Mouse (Mus musculus) hindbrain, embryonic 13.5 days (tissue): ENCODE results near the gene Os9. TPM values are rescaled to one million over a fixed set of nuclear protein-coding genes. Genes with fewer than 3 reads are reported as not detected.
"Not testable (repeated sequence)": the region's sequence is repeated elsewhere in the genome, so short reads cannot be mapped to it uniquely, and the experiment has no call there.

ENCODE experiments used
- ATAC-seq: fragments of 200-750 bp; cut with Nextera tagmentation; 2 replicates; pipeline ENCODE4 v1.8.0; 2017; ENCODE audit warnings: moderate TSS enrichment; ENCODE audit not compliant: low FRiP score
- H3K27ac ChIP-seq: fragments of 300-500 bp; sonication (generic); 2 replicates; pipeline ENCODE4 v1.5.1; 2015; ENCODE audit warnings: inconsistent platforms, mild to moderate bottlenecking, moderate library complexity
- H3K27me3 ChIP-seq: fragments of 300-500 bp; sonication (generic); 2 replicates; pipeline ENCODE4 v1.6.1; 2015; ENCODE audit warnings: mild to moderate bottlenecking, inconsistent platforms
- H3K36me3 ChIP-seq: fragments of 300-500 bp; sonication (generic); 2 replicates; pipeline ENCODE4 v1.6.1; 2015; ENCODE audit warnings: mild to moderate bottlenecking, inconsistent platforms
- H3K4me1 ChIP-seq: fragments of 300-500 bp; sonication (generic); replicated peaks from 2 replicates; pipeline ENCODE4 v1.6.1; 2015; ENCODE audit warnings: inconsistent platforms
- H3K4me2 ChIP-seq: fragments of 300-500 bp; sonication (generic); 2 replicates; pipeline ENCODE4 v1.6.1; 2015; ENCODE audit warnings: inconsistent platforms, mild to moderate bottlenecking, moderate library complexity
- H3K4me3 ChIP-seq: fragments of 300-500 bp; sonication (generic); 2 replicates; pipeline ENCODE4 v1.5.1; 2015; ENCODE audit warnings: mild to moderate bottlenecking, inconsistent platforms
- H3K9ac ChIP-seq: fragments of 300-500 bp; sonication (generic); 2 replicates; pipeline ENCODE4 v1.6.1; 2015; ENCODE audit warnings: mild to moderate bottlenecking, inconsistent platforms
- H3K9me3 ChIP-seq: fragments of 300-500 bp; sonication (generic); 2 replicates; pipeline ENCODE4 v1.6.1; 2016; ENCODE audit warnings: inconsistent platforms
- WGBS: fragments of 180-500 bp; shearing (Covaris S2); methylation state at CpG from one replicate; pipeline ENCODE4 v1.1.7; 2015; 5-methylcytosine and 5-hydroxymethylcytosine counted together
- polyA plus RNA-seq: library from polyadenylated mRNA; unstranded; fragments of >200 nt; fragmentation: Nextera tagmentation; extraction: Ambion mirVana; gene quantifications from 2 replicates; pipeline ENCODE4 v1.2.1, GENCODE M21; 2015

Gene Os9
- polyA plus RNA-seq, 1 experiment from 2014 or later: 144 TPM

DNA sequence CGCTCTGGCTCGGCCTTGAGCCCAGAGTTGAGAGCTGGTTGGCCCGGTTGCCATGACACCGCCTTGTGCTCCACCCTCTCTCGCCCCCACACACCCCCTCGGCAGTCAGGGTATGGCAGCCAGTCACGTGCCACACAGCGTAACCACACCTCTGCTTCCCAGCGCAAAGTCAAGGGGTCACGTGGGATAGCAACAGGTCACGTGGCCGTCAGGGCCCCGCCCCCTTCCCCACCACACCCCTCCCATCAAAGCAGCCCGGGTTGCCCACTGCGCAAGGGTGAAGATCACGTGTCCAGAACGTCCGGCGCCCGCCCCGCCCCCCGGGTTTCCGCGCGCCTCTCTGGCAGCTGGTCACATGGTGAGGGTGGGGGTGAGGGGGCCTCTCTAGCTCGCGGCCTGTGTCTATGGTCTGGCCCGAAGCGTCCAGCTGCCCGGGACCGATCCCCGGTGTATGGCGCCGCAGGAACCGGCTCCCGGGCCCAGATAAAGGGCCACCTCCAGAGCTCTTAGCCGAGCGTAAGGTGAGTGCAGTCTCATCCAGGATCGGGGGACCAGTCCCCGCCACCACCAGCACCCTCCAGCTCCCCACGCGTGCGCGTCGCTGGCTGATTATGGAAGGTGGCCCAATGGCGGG, 57.6 kb downstream of the Os9 start, which contains the start of gene Cdk4:
Gene Cdk4 (plus strand): TSS at position 296 of the 634 bp plus-strand sequence.
- ATAC-seq: peak; percentile 91
- Histone ChIP-seq H3K9me3 (no peaks in the 10 kb centered on the region), H3K9ac (peak within 1 kb of the TSS; percentile 88), H3K36me3 (peaks cover 37% of the 10 kb centered on the region), H3K4me2 (peak within 1 kb of the TSS; percentile 85), H3K27ac (peak within 1 kb of the TSS; percentile 91), H3K4me1 (peaks cover 58% of the 10 kb centered on the region), H3K27me3 (no peaks in the 10 kb centered on the region), H3K4me3 (peak within 1 kb of the TSS; percentile 69)
- WGBS: under 1% methylated on average over 46 of the region's 46 CpGs

DNA sequence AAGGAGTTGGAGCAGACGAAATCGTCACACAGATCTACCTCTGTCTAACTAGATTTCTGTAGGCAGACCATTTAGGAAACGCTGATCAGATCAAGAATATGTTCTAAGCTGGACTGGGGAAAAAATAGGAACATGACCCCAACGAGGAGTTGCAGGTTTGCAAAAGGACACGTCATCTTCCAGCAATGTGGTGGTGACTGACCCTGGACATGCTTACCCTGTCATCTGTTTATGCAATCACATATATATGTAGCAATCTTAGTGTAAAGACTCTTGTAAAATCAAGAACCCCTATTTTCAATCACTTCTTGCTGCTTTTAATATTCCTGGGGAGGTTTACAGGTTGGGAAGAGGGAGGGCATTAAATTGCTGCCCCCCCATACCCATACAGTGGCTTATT, 58.4 kb downstream of the Os9 start:
- Histone ChIP-seq H3K4me1 (peaks cover 59% of the 10 kb centered on the region), H3K9ac (0 out of 2 replicates have a peak overlapping the region, but pooled peaks have one; percentile 19), H3K27me3 (no peaks in the 10 kb centered on the region), H3K4me2 (peak overlapping the region; percentile 47), H3K9me3 (no peaks in the 10 kb centered on the region), H3K4me3 (no peak overlapping the region), H3K36me3 (peaks cover 31% of the 10 kb centered on the region), H3K27ac (peak overlapping the region; percentile 83)
- 80% methylated on average over 5 of the region's 5 CpGs for WGBS
- ATAC-seq: no peak

DNA sequence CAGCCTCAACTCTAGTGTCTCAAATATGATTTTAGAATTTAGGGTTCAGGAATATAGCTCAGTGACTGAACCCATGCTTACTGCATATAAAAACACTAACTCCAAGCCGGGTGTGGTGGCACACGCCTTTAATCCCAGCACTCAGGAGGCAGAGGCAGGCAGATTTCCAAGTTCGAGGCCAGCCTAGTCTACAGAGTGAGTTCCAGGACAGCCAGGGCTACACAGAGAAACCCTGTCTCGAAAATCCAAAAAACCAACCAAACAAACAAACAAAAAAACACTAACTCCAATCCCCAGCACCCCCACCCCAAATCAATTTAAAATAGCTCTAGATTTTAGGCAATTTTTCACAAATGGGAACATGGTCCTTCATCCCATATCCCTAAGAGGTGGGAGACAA, 58.8 kb downstream of the Os9 start:
- peaks cover 63% of the 10 kb centered on the region for H3K4me1 ChIP-seq
- peaks cover 31% of the 10 kb centered on the region for H3K36me3 ChIP-seq
- H3K27me3 ChIP-seq, ATAC-seq, H3K9me3 ChIP-seq, H3K4me2 ChIP-seq, H3K4me3 ChIP-seq: not testable (repeated sequence)
- H3K9ac ChIP-seq: 0 out of 2 replicates have a peak overlapping the region, but pooled peaks have one; percentile 19
- peak overlapping the region; percentile 99 for H3K27ac ChIP-seq
- WGBS: 91% methylated on average over 4 of the region's 4 CpGs

DNA sequence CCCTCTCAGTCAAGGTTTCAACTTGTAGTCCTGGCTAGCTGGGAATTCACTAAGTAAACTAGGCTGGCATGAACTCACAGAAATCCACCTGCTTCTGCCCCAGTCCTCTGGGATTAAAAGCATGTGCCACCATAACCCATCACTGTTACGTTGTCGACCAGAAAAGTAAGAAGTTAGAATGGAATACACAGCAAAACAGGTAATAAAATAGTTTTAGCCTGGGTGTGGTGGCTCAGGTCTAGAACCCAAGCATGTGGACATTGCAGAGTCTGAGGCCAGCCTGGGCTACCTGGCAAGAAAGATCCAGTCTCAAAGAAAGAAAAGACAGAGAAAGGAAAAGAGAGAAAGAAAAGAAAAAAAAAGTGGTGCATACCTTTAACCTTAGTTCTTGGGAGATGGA, 59.4 kb downstream of the Os9 start:
- WGBS: 72% methylated on average over 2 of the region's 2 CpGs
- Histone ChIP-seq H3K9me3 (no peaks in the 10 kb centered on the region), H3K9ac (peak overlapping the region; percentile 99)

DNA sequence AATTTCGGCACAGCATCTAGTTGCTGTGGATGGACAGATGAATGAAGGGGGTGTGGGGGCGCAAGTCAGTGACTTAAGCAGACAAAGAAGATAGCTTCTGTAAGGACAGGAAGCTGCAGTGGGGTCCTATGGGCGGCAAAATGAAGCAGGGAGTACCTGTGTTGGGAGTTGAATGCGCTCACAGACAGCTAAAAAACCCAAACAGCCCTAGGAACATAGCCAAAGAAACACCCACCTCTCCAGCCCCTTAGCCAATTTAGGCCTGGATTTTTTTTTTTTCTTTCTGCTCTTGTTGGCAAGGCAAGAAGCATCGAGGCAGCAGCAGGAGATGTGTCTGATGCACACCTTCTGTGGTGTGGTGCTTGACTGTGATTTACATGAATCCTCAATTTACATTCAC, 59.8 kb downstream of the Os9 start:
- WGBS: 17% methylated on average over 5 of the region's 5 CpGs
- H3K4me3 ChIP-seq: peak overlapping the region; percentile 91
- ATAC-seq: no peak
- H3K4me2 ChIP-seq: peak overlapping the region; percentile 84
- H3K27ac ChIP-seq: peak overlapping the region; percentile 99
- no peaks in the 10 kb centered on the region for H3K9me3 ChIP-seq
- peaks cover 61% of the 10 kb centered on the region for H3K4me1 ChIP-seq
- H3K36me3 ChIP-seq: peaks cover 31% of the 10 kb centered on the region
- H3K9ac ChIP-seq: peak overlapping the region; percentile 99
- no peaks in the 10 kb centered on the region for H3K27me3 ChIP-seq

More for the DNA sequence above, 59.4 kb downstream of the Os9 start:
- Histone ChIP-seq H3K4me2 (peak overlapping the region; percentile 84), H3K27me3 (no peaks in the 10 kb centered on the region), H3K4me1 (peaks cover 61% of the 10 kb centered on the region), H3K27ac (peak overlapping the region; percentile 99), H3K4me3 (peak overlapping the region; percentile 91), H3K36me3 (peaks cover 31% of the 10 kb centered on the region)
- ATAC-seq: no peak

DNA sequence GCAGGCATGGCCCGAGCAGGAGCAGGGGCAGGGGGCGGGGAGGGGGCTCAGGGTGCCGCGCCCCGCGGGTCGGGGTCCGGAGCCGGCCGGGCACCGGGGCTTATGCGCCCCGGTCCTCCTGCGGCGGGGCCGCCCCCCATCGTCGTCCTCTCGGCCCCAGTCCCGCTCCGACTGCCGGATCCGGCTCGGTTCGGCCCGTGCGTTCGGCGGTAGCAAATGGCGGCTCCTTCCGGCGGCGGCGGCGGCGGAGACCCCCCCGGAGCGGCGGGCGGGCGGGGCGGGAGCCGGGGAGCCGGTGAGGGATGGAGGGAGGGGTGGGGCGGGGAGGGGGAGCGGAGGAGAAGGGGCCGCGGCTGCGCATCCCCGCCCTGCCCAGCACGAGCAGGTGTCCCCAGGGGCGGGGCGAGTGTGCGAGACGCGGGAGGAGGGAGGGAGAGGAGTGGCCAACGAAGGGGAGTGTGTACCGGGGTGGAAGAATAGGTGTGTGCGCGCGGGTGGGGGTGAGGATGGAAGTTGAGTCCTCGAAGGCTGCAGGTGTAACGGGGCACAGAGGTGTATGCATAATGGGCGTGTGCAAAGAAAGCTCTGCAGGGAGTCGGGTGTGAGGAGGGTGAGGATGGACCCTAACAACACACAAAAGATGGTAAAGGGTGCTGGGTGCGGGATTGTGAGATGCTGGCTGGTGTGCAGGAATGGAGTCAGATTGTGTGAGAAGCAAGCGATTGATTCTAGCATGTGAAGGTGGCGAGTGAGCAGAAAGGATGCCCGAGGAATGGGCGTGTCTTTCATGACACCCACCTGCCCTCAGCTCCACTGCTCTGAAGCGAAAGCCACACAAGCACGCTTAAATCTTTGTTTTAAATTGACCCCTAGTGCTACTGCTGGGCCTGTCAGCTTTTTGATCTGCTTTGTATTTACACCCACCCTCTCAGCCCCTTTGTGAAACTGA, 60.7 kb downstream of the Os9 start, which contains the start of gene March9:
Gene March9 (minus strand): TSS at position 217 of the 949 bp plus-strand sequence.
- Histone ChIP-seq H3K36me3 (peaks cover 31% of the 10 kb centered on the region), H3K9me3 (no peaks in the 10 kb centered on the region), H3K9ac (peak within 1 kb of the TSS; percentile 99), H3K4me2 (peak within 1 kb of the TSS; percentile 84), H3K4me3 (peak within 1 kb of the TSS; percentile 91), H3K4me1 (peaks cover 61% of the 10 kb centered on the region), H3K27ac (peak within 1 kb of the TSS; percentile 99), H3K27me3 (no peaks in the 10 kb centered on the region)
- peak; percentile 19 for ATAC-seq
- WGBS: under 1% methylated on average over 54 of the region's 72 CpGs

DNA sequence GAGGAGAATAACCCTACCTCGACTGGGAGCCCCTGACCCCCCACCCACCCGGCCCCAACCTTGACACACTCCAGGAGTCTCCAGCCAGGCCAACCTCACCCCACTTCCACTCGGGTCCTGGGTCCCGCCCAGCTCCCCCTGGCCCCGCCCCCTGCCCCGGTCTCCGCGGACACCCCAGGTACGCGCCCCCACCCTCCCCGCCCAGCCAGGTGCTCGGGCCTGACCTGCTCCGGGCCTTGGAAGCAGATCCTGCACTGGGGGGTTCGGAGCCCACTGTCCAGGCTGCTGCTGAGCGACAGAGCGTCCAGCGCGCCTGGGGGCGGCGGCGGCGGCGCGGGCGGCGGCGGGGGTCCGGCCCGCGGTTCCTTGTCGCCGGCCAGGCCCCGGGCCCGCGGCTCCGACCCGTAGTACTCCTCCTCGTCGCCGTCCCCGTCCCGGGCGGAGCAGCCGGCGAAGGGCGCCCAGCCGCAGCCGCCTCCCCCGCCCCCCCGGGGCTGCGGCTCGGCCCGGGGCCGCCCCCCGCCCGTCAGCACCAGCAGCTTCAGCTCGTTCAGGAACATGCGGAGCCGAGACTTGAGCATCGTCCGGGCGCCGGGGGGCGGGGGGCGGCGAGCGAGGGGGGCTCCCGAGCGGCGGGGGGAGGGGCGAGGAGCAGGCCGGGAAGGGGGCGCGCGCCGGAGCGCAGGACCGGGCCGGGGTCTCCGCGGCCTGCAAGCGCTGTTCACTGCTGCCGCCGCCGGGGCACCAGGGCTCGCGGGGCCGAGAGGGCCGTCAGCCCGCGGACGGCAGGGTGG, 61.6 kb downstream of the Os9 start:
- no peak for ATAC-seq
- under 1% methylated on average over 45 of the region's 92 CpGs for whole genome bisulfite sequencing
- peaks cover 34% of the 10 kb centered on the region for H3K36me3 ChIP-seq
- H3K27me3 ChIP-seq: no peaks in the 10 kb centered on the region
- H3K27ac ChIP-seq: peak overlapping the region; percentile 99
- peaks cover 61% of the 10 kb centered on the region for H3K4me1 ChIP-seq
- no peaks in the 10 kb centered on the region for H3K9me3 ChIP-seq
- H3K4me3 ChIP-seq: peak overlapping the region; percentile 91
- H3K9ac ChIP-seq: peak overlapping the region; percentile 99
- peak overlapping the region; percentile 84 for H3K4me2 ChIP-seq

DNA sequence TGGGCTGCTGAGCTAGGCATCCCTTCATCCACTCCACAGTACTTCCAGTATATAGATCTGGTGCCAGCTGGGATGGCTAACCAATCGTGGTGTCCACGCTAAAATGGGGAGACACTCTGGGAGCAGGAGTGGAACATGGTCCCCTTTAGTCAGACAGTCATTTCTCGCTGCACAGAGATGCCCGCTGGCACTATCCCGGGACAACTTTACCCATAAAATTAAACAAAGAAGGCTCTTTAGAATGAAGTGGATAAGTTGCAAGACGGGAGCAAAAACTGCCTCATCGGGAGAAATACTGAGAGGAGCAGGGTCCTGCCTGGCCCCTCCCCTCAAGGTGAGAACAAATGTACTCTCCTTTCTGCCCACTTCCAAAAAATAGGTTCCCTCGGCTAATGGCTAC, 62.2 kb downstream of the Os9 start:
- peak overlapping the region; percentile 99 for H3K9ac ChIP-seq
- peaks cover 41% of the 10 kb centered on the region for H3K36me3 ChIP-seq
- H3K9me3 ChIP-seq: no peaks in the 10 kb centered on the region
- peak overlapping the region; percentile 84 for H3K4me2 ChIP-seq
- H3K4me3 ChIP-seq: peak overlapping the region; percentile 91
- no peak for ATAC-seq
- 6% methylated on average over 8 of the region's 8 CpGs for WGBS
- peak overlapping the region; percentile 99 for H3K27ac ChIP-seq
- H3K4me1 ChIP-seq: peaks cover 60% of the 10 kb centered on the region
- no peaks in the 10 kb centered on the region for H3K27me3 ChIP-seq

DNA sequence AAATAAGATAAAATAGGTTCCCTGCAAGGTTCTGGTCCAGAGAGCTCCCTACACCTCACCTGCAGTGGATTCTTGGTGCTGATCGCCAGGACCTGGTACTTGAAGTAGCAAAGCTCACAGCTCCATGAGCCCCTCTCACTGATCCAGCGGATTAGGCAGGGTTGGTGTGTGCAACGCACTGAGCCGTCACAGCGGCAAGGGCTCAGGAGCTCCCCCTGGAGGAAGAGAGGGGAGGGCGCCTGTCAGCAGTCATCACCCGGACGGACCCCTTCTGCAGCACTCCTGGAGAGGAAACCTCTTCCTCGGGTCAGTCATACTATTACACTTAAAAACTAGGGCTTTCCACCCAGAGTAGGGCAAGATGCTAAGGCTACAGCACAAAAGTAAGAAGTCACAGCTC, 62.8 kb downstream of the Os9 start:
- H3K36me3 ChIP-seq: peaks cover 46% of the 10 kb centered on the region
- ATAC-seq: peak; percentile 6
- H3K27ac ChIP-seq: peak overlapping the region; percentile 99; the same call in 1 of the 2 replicates
- H3K4me1 ChIP-seq: peaks cover 60% of the 10 kb centered on the region
- 2% methylated on average over 9 of the region's 9 CpGs for WGBS
- H3K27me3 ChIP-seq: no peaks in the 10 kb centered on the region
- H3K9ac ChIP-seq: peak overlapping the region; percentile 99
- H3K4me2 ChIP-seq: peak overlapping the region; percentile 84
- H3K9me3 ChIP-seq: no peaks in the 10 kb centered on the region
- peak overlapping the region; percentile 91 for H3K4me3 ChIP-seq

DNA sequence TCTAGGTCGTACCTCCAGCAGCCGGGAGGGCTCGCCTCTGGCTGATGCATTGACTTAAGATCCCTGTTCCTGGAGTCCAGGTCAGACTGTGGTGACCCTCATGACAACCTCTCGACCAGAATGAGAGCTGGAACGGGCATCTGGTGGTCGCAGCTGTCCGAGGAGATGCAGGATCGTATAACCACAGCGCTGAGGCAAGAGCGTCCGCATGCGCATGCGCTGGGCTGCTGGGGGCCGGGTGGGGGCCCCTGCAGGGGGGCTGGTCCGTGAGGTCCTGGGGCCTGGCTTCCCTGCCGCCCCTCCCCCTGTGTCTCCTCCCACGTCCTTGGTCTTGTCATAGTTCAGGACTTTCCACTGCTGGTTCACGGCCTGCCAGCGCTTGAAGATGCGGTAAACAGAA, 64.4 kb downstream of the Os9 start:
- H3K36me3 ChIP-seq: peaks cover 50% of the 10 kb centered on the region
- H3K4me2 ChIP-seq: no peak overlapping the region
- WGBS: 87% methylated on average over 20 of the region's 20 CpGs
- H3K27ac ChIP-seq: no peak overlapping the region
- peaks cover 12% of the 10 kb centered on the region for H3K27me3 ChIP-seq
- no peak overlapping the region; the same call in 1 of the 2 replicates for H3K4me3 ChIP-seq
- H3K9ac ChIP-seq: no peak overlapping the region
- H3K9me3 ChIP-seq: no peaks in the 10 kb centered on the region
- no peak for ATAC-seq
- peaks cover 49% of the 10 kb centered on the region for H3K4me1 ChIP-seq

DNA sequence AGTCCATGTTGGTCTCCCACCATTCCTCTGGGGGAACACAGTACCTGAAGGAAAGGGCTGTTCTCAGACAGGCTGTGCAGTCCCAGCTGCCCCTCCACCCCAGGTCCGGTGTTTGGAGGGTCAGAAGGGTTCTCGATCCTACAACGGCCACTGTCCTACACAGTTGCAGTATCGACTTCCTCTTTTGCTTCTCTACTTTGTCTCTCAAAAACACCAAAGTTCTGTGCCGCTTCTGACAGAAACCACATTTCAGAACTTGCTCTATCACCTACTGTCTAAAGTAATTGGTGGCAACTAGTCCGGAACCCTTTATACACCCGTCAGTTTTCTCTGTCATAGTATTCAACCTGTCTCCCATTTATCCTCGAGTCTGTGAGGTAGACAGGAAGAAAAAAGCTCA, 65.5 kb downstream of the Os9 start:
- Histone ChIP-seq H3K4me3 (no peak overlapping the region), H3K27ac (no peak overlapping the region), H3K27me3 (peaks cover 23% of the 10 kb centered on the region), H3K36me3 (peaks cover 50% of the 10 kb centered on the region), H3K4me1 (peaks cover 39% of the 10 kb centered on the region), H3K9ac (no peak overlapping the region), H3K4me2 (no peak overlapping the region), H3K9me3 (no peaks in the 10 kb centered on the region)
- no peak for ATAC-seq
- WGBS: 93% methylated on average over 8 of the region's 8 CpGs
